Mouse (Mus musculus) lung, embryonic 14.5 days (tissue): ENCODE results near the gene Zbtb20. TPM values are rescaled to one million over a fixed set of nuclear protein-coding genes. Genes with fewer than 3 reads are reported as not detected.

Experiments
- ATAC-seq: fragments of 200-750 bp; cut with Nextera tagmentation; 2 replicates; pipeline ENCODE4 v1.8.0; 2017; ENCODE audit warnings: mild to moderate bottlenecking, moderate TSS enrichment, moderate library complexity; ENCODE audit not compliant: insufficient read depth
- DNase-seq: peaks from one replicate; pipeline ENCODE4 v3.0.0-alpha.2; 2015
- H3K27ac ChIP-seq: fragments of 300-500 bp; sonication (generic); 2 replicates; pipeline ENCODE4 v1.5.1; 2014; ENCODE audit warnings: low read depth, mild to moderate bottlenecking, moderate library complexity
- H3K27me3 ChIP-seq: fragments of 300-500 bp; sonication (generic); 2 replicates; pipeline ENCODE4 v1.6.1; 2014; ENCODE audit warnings: low read length, control low read depth; ENCODE audit not compliant: insufficient read depth
- H3K36me3 ChIP-seq: fragments of 300-500 bp; sonication (generic); 2 replicates; pipeline ENCODE4 v1.6.1; 2014; ENCODE audit warnings: control low read depth; ENCODE audit not compliant: insufficient read depth
- H3K4me1 ChIP-seq: fragments of 300-500 bp; sonication (generic); 2 replicates; pipeline ENCODE4 v1.6.1; 2014; ENCODE audit warnings: antibody characterized with exemption, control low read depth; ENCODE audit not compliant: insufficient read depth
- H3K4me2 ChIP-seq: fragments of 300-500 bp; sonication (generic); 2 replicates; pipeline ENCODE4 v1.6.1; 2014; ENCODE audit warnings: mild to moderate bottlenecking
- H3K4me3 ChIP-seq: fragments of 300-500 bp; sonication (generic); 2 replicates; pipeline ENCODE4 v1.5.1; 2014; ENCODE audit warnings: low read depth, low read length
- H3K9ac ChIP-seq: fragments of 300-500 bp; sonication (generic); 2 replicates; pipeline ENCODE4 v1.6.1; 2014
- H3K9me3 ChIP-seq: fragments of 300-500 bp; sonication (generic); 2 replicates; pipeline ENCODE4 v1.6.1; 2016; ENCODE audit warnings: low read depth, low read length, control low read depth
- CTCF ChIP-seq: IDR thresholded peaks from 2 replicates; pipeline ENCODE4 v1.5.1; 2016; ENCODE audit warnings: antibody characterized with exemption, low read depth
- WGBS: fragments of 180-500 bp; shearing (Covaris S2); extraction: QIAGEN DNeasy Blood & Tissue Kit; methylation state at CpG from one replicate; pipeline ENCODE4 v1.1.7; 2014; 5-methylcytosine and 5-hydroxymethylcytosine counted together
- polyA plus RNA-seq: library from polyadenylated mRNA; unstranded; fragments of >200 nt; fragmentation: Nextera tagmentation; extraction: Ambion mirVana; gene quantifications from 2 replicates; pipeline ENCODE4 v1.2.1, GENCODE M21; 2014

Zbtb20 gene
- polyA plus RNA-seq, 1 experiment from 2014 or later = 17.6 TPM

- Histone ChIP-seq H3K36me3 (no peaks in the 10 kb centered on the region), H3K9me3 (no peaks in the 10 kb centered on the region), H3K27me3 (no peaks in the 10 kb centered on the region), H3K27ac (no peak overlapping the region), H3K4me2 (no peak overlapping the region), H3K9ac (no peak overlapping the region), H3K4me1 (no peaks in the 10 kb centered on the region), H3K4me3 (no peak overlapping the region)
- WGBS = 81% methylated on average over 9 of the region's 9 CpGs
- no peak for TF ChIP-seq CTCF
- DNase-seq = no peak
- ATAC-seq = no peak
Measured at GRCm38 (mm10) chr16:43524179-43524578, 648.5 kb downstream of the Zbtb20 start.

GRCm38 (mm10) chr16:43525624-43526023 is 649.9 kb downstream of the Zbtb20 start:
- no peak overlapping the region for H3K4me3 ChIP-seq
- no peak for DNase-seq
- H3K27ac ChIP-seq = no peak overlapping the region
- H3K4me2 ChIP-seq = no peak overlapping the region
- H3K9me3 ChIP-seq = no peaks in the 10 kb centered on the region
- ATAC-seq = no peak
- H3K27me3 ChIP-seq = no peaks in the 10 kb centered on the region
- TF ChIP-seq CTCF = no peak
- H3K36me3 ChIP-seq = no peaks in the 10 kb centered on the region
- H3K4me1 ChIP-seq = no peaks in the 10 kb centered on the region
- no peak overlapping the region for H3K9ac ChIP-seq
- WGBS = 89% methylated on average over 6 of the region's 6 CpGs

- Histone ChIP-seq H3K4me3 (no peak overlapping the region), H3K9me3 (no peaks in the 10 kb centered on the region), H3K36me3 (no peaks in the 10 kb centered on the region), H3K9ac (no peak overlapping the region), H3K4me2 (no peak overlapping the region), H3K27ac (no peak overlapping the region), H3K4me1 (no peaks in the 10 kb centered on the region), H3K27me3 (no peaks in the 10 kb centered on the region)
- ATAC-seq (no peak), DNase-seq (no peak)
- 74% methylated on average over 1 of the region's 1 CpGs for WGBS
- TF ChIP-seq CTCF = no peak
Measured at GRCm38 (mm10) chr16:43528300-43528699, 652.6 kb downstream of the Zbtb20 start.

GRCm38 (mm10) chr16:43531328-43531727 is 655.6 kb downstream of the Zbtb20 start:
- Histone ChIP-seq H3K4me3 (no peak overlapping the region), H3K27me3 (no peaks in the 10 kb centered on the region), H3K4me1 (no peaks in the 10 kb centered on the region), H3K9ac (no peak overlapping the region), H3K9me3 (no peaks in the 10 kb centered on the region), H3K4me2 (no peak overlapping the region), H3K27ac (no peak overlapping the region), H3K36me3 (no peaks in the 10 kb centered on the region)
- no peak for DNase-seq
- 70% methylated on average over 6 of the region's 6 CpGs for WGBS
- TF ChIP-seq CTCF = no peak
- no peak for ATAC-seq

DNA sequence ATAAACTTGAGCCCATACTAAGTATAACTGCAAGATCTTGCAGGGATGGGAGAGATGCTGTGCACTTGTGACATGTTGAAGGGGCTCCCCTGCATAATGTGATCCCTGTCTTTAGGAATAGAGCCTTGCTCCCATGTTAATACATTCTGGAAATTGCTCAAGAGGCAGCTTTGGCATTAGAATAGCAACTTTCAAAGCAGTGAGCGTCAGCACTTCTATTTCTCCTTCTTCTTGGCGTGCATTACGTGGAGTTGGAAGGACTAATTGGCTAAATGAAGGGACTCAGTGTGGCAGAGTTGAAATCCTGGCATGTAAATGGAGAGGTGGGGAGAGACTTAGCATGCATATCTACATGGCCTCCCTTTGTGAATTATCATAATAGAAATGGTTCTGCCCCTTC is 658.4 kb downstream of the Zbtb20 start:
- Histone ChIP-seq H3K36me3 (no peaks in the 10 kb centered on the region), H3K9me3 (no peaks in the 10 kb centered on the region), H3K4me2 (no peak overlapping the region), H3K4me1 (no peaks in the 10 kb centered on the region), H3K4me3 (no peak overlapping the region), H3K27me3 (no peaks in the 10 kb centered on the region), H3K27ac (no peak overlapping the region), H3K9ac (no peak overlapping the region)
- 84% methylated on average over 3 of the region's 3 CpGs for WGBS
- ATAC-seq (no peak), DNase-seq (no peak)
- no peak for TF ChIP-seq CTCF

DNA sequence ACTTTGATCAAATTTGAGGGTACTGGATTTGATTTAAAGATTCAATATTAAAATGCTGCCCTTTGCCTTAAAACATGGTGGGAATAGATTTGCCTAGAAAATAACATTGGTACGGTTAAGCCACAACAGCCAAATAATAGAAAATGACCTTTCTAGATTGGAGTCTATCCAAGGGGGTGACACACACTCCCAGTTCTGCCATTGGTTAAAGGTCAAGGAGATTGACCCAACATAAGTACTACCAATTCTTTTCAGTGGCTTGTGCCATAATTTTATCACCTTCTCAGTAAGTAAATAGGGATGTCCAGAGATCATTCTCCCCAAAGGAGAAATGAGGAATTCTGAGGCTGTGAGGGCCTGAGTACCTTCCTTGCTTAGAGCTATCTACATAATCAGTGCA is 660.2 kb downstream of the Zbtb20 start:
- H3K4me2 ChIP-seq = no peak overlapping the region
- no peak overlapping the region for H3K4me3 ChIP-seq
- H3K9me3 ChIP-seq = no peaks in the 10 kb centered on the region
- no peak for ATAC-seq
- no peak for TF ChIP-seq CTCF
- H3K36me3 ChIP-seq = no peaks in the 10 kb centered on the region
- no peak overlapping the region for H3K27ac ChIP-seq
- 86% methylated on average over 1 of the region's 1 CpGs for WGBS
- H3K27me3 ChIP-seq = no peaks in the 10 kb centered on the region
- no peak for DNase-seq
- H3K9ac ChIP-seq = no peak overlapping the region
- H3K4me1 ChIP-seq = no peaks in the 10 kb centered on the region

GRCm38 (mm10) chr16:43537163-43537562 is 661.5 kb downstream of the Zbtb20 start:
- Histone ChIP-seq H3K27me3 (no peaks in the 10 kb centered on the region), H3K36me3 (no peaks in the 10 kb centered on the region), H3K9ac (no peak overlapping the region), H3K27ac (no peak overlapping the region), H3K4me2 (no peak overlapping the region), H3K9me3 (no peaks in the 10 kb centered on the region), H3K4me1 (no peaks in the 10 kb centered on the region), H3K4me3 (no peak overlapping the region)
- TF ChIP-seq CTCF = no peak
- ATAC-seq (no peak), DNase-seq (no peak)
- WGBS = 69% methylated on average over 7 of the region's 7 CpGs

GRCm38 (mm10) chr16:43539659-43540096 is 664.0 kb downstream of the Zbtb20 start:
- Histone ChIP-seq H3K4me1 (no peaks in the 10 kb centered on the region), H3K4me3 (no peak overlapping the region), H3K27me3 (no peaks in the 10 kb centered on the region), H3K4me2 (peak overlapping the region; percentile 18; the same call in 1 of the 2 replicates), H3K9me3 (no peaks in the 10 kb centered on the region), H3K36me3 (no peaks in the 10 kb centered on the region), H3K27ac (no peak overlapping the region; the same call in 1 of the 2 replicates), H3K9ac (no peak overlapping the region)
- ATAC-seq = peak; percentile 76
- no peak for TF ChIP-seq CTCF
- DNase-seq = peak; percentile 51
- 62% methylated on average over 12 of the region's 12 CpGs for WGBS
